Mouse (Mus musculus): ENCODE measurements around the gene Serinc5.

The Serinc5 gene

GRCm38 (mm10) chr13:92610311-92611221, at the start of gene Serinc5:
Serinc5 (plus strand) TSS chr13:92611091.
- DNase-seq = peak; percentile 98

GRCm38 (mm10) chr13:92576072-92576471, 34.8 kb upstream of the Serinc5 start, which contains the start of gene Spz1:
Spz1 (minus strand) TSS chr13:92576172.
- no peak for DNase-seq

- no peak for DNase-seq
Measured at GRCm38 (mm10) chr13:92576688-92577087, 34.2 kb upstream of the Serinc5 start.

GRCm38 (mm10) chr13:92578210-92578609, 32.7 kb upstream of the Serinc5 start:
- DNase-seq = no peak

- peak; percentile 80 for DNase-seq
Measured at GRCm38 (mm10) chr13:92580220-92581043, 30.5 kb upstream of the Serinc5 start.

GRCm38 (mm10) chr13:92584094-92584717, 26.7 kb upstream of the Serinc5 start:
- DNase-seq = no peak

GRCm38 (mm10) chr13:92588704-92589103, 22.2 kb upstream of the Serinc5 start:
- no peak for DNase-seq

- DNase-seq = peak; percentile 21
Measured at GRCm38 (mm10) chr13:92589255-92589654, 21.6 kb upstream of the Serinc5 start.

- no peak for DNase-seq
Measured at GRCm38 (mm10) chr13:92591225-92591624, 19.7 kb upstream of the Serinc5 start.

- DNase-seq = no peak
Measured at GRCm38 (mm10) chr13:92592268-92592785, 18.6 kb upstream of the Serinc5 start.

- DNase-seq = peak; percentile 92
Measured at GRCm38 (mm10) chr13:92592786-92593635, 17.9 kb upstream of the Serinc5 start.

- DNase-seq = peak; percentile 21
Measured at GRCm38 (mm10) chr13:92593731-92594396, 17.0 kb upstream of the Serinc5 start.

- DNase-seq = no peak
Measured at GRCm38 (mm10) chr13:92594481-92594880, 16.4 kb upstream of the Serinc5 start.

GRCm38 (mm10) chr13:92594907-92595306, 16.0 kb upstream of the Serinc5 start:
- no peak for DNase-seq

GRCm38 (mm10) chr13:92595424-92595823, 15.5 kb upstream of the Serinc5 start:
- peak; percentile 77 for DNase-seq

- DNase-seq = peak; percentile 29
Measured at GRCm38 (mm10) chr13:92605306-92605705, 5.6 kb upstream of the Serinc5 start.

- peak; percentile 73 for DNase-seq
Measured at GRCm38 (mm10) chr13:92609486-92610310, 1.2 kb upstream of the Serinc5 start.

- DNase-seq = peak; percentile 61
Measured at GRCm38 (mm10) chr13:92611254-92611784, 428 bp downstream of the Serinc5 start.

- peak; percentile 14 for DNase-seq
Measured at GRCm38 (mm10) chr13:92611917-92612316, 1.0 kb downstream of the Serinc5 start.

- DNase-seq = no peak
Measured at GRCm38 (mm10) chr13:92613094-92613493, 2.2 kb downstream of the Serinc5 start.
